Mouse (Mus musculus): ENCODE data around the gene Oxsm. TPM values are rescaled to one million over a fixed set of nuclear protein-coding genes. Genes with fewer than 3 reads are reported as not detected.

Oxsm gene
- polyA plus RNA-seq, 1 experiment from 2014 or later, result 3.3 TPM

DNA sequence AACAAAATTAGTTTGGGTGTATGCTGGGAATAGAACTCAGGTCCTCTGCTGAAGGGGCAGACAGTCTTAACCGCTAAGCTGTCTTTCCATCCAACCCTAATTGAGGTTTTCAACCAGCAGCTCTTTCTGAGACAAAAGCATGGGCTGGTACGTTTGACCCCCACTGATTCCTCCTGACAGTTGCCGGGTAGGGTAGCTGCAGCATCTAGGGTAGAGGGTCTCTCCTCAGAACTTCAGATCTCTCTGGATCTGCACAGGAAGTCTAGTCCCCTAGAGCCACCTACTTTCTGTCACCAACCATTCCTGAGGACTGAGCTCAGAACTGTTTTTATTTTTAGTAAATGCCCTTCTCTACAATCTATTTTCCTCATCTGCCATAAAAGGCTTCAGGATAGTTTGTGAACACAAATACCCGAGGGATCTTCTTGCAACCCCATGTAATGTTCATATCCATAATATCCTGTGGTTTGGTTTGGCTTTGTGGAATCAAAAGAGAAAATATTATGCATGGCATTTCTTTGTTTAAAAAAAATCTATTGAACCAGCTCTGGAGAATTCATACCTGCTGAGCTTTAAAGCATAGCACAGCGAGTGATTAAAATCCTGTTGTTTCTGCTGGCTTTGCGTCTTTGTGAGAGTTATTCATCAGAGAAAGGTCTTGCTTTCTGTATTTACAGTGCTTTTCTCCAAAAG lies 49.2 kb downstream of the Oxsm start:
- 55% methylated on average over 6 of the region's 6 CpGs for WGBS
- Histone ChIP-seq H3K4me2 (replicated peaks; ENCODE audit: low read depth) (no peak overlapping the region), H3K27ac (ENCODE audit: low read depth, low read length) (no peak overlapping the region), H3K4me1 (replicated peaks; ENCODE audit: control insufficient read depth, insufficient read depth, low read length) (no peaks in the 10 kb centered on the region), H3K9me3 (ENCODE audit: control insufficient read depth) (no peaks in the 10 kb centered on the region), H3K9ac (ENCODE audit: low read depth, low read length) (no peak overlapping the region), H3K27me3 (replicated peaks; ENCODE audit: control insufficient read depth, insufficient read depth, low read length) (no peaks in the 10 kb centered on the region), H3K36me3 (ENCODE audit: control insufficient read depth, insufficient read depth) (no peaks in the 10 kb centered on the region), H3K4me3 (ENCODE audit: low read depth, low read length) (no peak overlapping the region)
- TF ChIP-seq CTCF (IDR thresholded peaks at IDR 0.05; ENCODE audit: low read depth), result no peak
- ATAC-seq, result no peak

GRCm38 (mm10) chr14:16196518-16196917 lies 53.1 kb downstream of the Oxsm start:
- Histone ChIP-seq H3K27me3 (replicated peaks; ENCODE audit: control insufficient read depth, insufficient read depth, low read length) (no peaks in the 10 kb centered on the region), H3K36me3 (ENCODE audit: control insufficient read depth, insufficient read depth) (no peaks in the 10 kb centered on the region), H3K4me3 (ENCODE audit: low read depth, low read length) (no peak overlapping the region), H3K9ac (ENCODE audit: low read depth, low read length) (no peak overlapping the region), H3K4me1 (replicated peaks; ENCODE audit: control insufficient read depth, insufficient read depth, low read length) (no peaks in the 10 kb centered on the region), H3K27ac (ENCODE audit: low read depth, low read length) (no peak overlapping the region), H3K9me3 (ENCODE audit: control insufficient read depth) (no peaks in the 10 kb centered on the region), H3K4me2 (replicated peaks; ENCODE audit: low read depth) (no peak overlapping the region)
- TF ChIP-seq CTCF (IDR thresholded peaks at IDR 0.05; ENCODE audit: low read depth), result peak; percentile 70
- 41% methylated on average over 4 of the region's 4 CpGs for WGBS
- no peak for ATAC-seq

DNA sequence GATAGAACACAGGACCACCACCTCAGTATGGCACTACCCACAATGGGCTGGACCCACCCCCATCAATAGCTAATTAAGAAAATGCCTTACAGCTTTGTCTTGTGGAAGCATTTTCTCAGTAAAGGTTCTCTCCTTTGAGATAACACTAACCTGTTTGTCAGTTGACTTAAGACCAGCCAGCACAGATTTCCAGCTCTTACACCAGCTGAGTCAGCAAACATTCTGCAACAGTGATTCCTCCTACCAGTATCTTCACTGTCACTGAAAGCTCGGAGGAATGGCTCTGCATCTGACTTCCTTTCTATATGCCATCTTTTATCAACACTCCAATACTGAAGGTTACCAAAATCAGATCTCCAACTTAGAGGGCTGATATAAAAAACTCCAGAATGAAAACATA lies 54.1 kb downstream of the Oxsm start:
- H3K4me2 ChIP-seq (replicated peaks; ENCODE audit: low read depth), result no peak overlapping the region
- H3K36me3 ChIP-seq (ENCODE audit: control insufficient read depth, insufficient read depth), result no peaks in the 10 kb centered on the region
- no peak for ATAC-seq
- no peaks in the 10 kb centered on the region for H3K9me3 ChIP-seq (ENCODE audit: control insufficient read depth)
- H3K4me3 ChIP-seq (ENCODE audit: low read depth, low read length), result no peak overlapping the region
- 40% methylated on average over 1 of the region's 1 CpGs for WGBS
- no peaks in the 10 kb centered on the region for H3K27me3 ChIP-seq (replicated peaks; ENCODE audit: control insufficient read depth, insufficient read depth, low read length)
- no peak overlapping the region for H3K9ac ChIP-seq (ENCODE audit: low read depth, low read length)
- no peak overlapping the region for H3K27ac ChIP-seq (ENCODE audit: low read depth, low read length)
- H3K4me1 ChIP-seq (replicated peaks; ENCODE audit: control insufficient read depth, insufficient read depth, low read length), result no peaks in the 10 kb centered on the region
- no peak for TF ChIP-seq CTCF (IDR thresholded peaks at IDR 0.05; ENCODE audit: low read depth)

- no peaks in the 10 kb centered on the region for H3K4me1 ChIP-seq (replicated peaks; ENCODE audit: control insufficient read depth, insufficient read depth, low read length)
- no peak overlapping the region for H3K27ac ChIP-seq (ENCODE audit: low read depth, low read length)
- no peak for TF ChIP-seq CTCF (IDR thresholded peaks at IDR 0.05; ENCODE audit: low read depth)
- H3K4me2 ChIP-seq (replicated peaks; ENCODE audit: low read depth), result no peak overlapping the region
- WGBS, result 80% methylated on average over 1 of the region's 1 CpGs
- H3K9ac ChIP-seq (ENCODE audit: low read depth, low read length), result no peak overlapping the region
- ATAC-seq, result no peak
- no peaks in the 10 kb centered on the region for H3K9me3 ChIP-seq (ENCODE audit: control insufficient read depth)
- no peak overlapping the region for H3K4me3 ChIP-seq (ENCODE audit: low read depth, low read length)
- H3K36me3 ChIP-seq (ENCODE audit: control insufficient read depth, insufficient read depth), result no peaks in the 10 kb centered on the region
- no peaks in the 10 kb centered on the region for H3K27me3 ChIP-seq (replicated peaks; ENCODE audit: control insufficient read depth, insufficient read depth, low read length)
These were observed 55.5 kb downstream of the Oxsm start for GRCm38 (mm10) chr14:16194125-16194524.

- ATAC-seq, result peak; percentile 77
- 52% methylated on average over 1 of the region's 1 CpGs for WGBS
These were observed 60.5 kb downstream of the Oxsm start for GRCm38 (mm10) chr14:16189142-16189541.

More at GRCm38 (mm10) chr14:16189142-16189541, 60.5 kb downstream of the Oxsm start:
- H3K4me2 ChIP-seq (replicated peaks; ENCODE audit: low read depth), result no peak overlapping the region
- no peak overlapping the region for H3K9ac ChIP-seq (ENCODE audit: low read depth, low read length)
- no peaks in the 10 kb centered on the region for H3K4me1 ChIP-seq (replicated peaks; ENCODE audit: control insufficient read depth, insufficient read depth, low read length)
- H3K36me3 ChIP-seq (ENCODE audit: control insufficient read depth, insufficient read depth), result no peaks in the 10 kb centered on the region
- no peaks in the 10 kb centered on the region for H3K27me3 ChIP-seq (replicated peaks; ENCODE audit: control insufficient read depth, insufficient read depth, low read length)
- no peak overlapping the region for H3K4me3 ChIP-seq (ENCODE audit: low read depth, low read length)
- H3K27ac ChIP-seq (ENCODE audit: low read depth, low read length), result no peak overlapping the region
- H3K9me3 ChIP-seq (ENCODE audit: control insufficient read depth), result no peaks in the 10 kb centered on the region
- no peak for TF ChIP-seq CTCF (IDR thresholded peaks at IDR 0.05; ENCODE audit: low read depth)

Other genes with a start within 250 kb of the Oxsm start
- gene Ngly1, start 528 bp downstream of the Oxsm start, polyA plus RNA-seq (2015; fragmentation: Nextera tagmentation; extraction: Ambion mirVana), result 44.6 and 46.0 TPM in 2 replicates
- 16.2 and 17.7 TPM in 2 replicates for gene Top2b, start 115.4 kb upstream of the Oxsm start, polyA plus RNA-seq (2015; fragmentation: Nextera tagmentation; extraction: Ambion mirVana)

All from intestine, postnatal 0 days (tissue).